Mouse (Mus musculus) embryo, embryonic 11 days (tissue): Measurements from ENCODE around the gene Gtdc1.

ENCODE experiments used
- DNase-seq: peaks from one replicate; pipeline ENCODE4 v3.0.0-alpha.2; 2015

The Gtdc1 gene

DNA sequence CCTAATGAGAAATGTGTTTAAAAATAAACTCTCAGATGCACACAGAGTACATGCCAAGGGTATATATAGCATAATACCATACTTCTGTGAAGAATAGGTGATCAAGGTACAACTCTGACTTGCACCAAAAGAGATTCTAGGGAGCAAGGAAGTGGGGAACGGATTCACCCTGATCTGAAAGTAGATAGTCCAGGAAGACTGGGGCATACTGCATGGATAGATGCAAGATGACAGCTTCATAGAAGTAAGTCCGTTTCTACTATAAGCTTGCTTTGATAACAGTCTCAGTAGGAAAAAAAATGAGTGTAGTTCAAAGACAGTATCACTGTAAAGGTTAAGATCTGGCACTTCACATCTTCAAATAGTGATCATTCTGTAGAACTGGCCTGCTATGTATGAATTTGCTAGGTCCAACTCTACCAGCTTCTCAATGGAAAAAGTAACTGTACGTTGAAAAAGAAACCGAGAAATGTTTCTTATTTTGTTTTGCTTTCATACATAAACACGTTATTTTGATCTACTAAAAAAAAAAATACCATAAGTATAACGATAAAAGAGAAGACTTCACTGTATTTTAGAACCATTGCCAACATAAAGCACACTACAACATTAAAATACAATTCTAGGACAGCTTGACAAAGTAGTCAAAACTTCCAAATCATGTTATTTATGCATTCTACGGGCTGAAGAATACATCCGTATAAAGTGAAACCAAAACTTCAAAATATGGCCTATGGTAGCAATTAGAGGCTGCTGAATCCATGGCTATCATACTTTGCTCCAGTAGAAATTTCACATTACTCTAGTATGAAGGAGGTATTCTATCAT is 4.2 kb downstream of the Gtdc1 start:
- no peak for DNase-seq

DNA sequence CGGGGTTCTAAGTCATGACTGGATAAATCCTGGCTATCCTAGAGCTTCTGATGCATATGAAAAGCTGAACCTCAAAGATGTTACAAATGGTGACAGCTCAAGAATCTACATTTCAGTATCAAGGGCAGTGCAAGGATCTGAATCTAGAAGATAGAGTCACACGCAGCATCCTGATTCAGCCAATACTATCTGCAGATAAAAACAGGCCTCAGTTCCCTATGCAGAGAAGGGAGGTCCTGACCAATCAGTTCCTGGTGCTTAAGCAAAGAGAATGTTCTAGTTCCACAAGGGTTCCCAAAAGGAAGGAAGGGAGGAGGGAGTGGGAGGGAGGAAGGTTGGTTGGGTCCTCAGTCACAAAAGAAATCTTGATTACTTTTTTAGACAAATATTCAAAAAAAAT is 5.0 kb downstream of the Gtdc1 start:
- DNase-seq = no peak

DNA sequence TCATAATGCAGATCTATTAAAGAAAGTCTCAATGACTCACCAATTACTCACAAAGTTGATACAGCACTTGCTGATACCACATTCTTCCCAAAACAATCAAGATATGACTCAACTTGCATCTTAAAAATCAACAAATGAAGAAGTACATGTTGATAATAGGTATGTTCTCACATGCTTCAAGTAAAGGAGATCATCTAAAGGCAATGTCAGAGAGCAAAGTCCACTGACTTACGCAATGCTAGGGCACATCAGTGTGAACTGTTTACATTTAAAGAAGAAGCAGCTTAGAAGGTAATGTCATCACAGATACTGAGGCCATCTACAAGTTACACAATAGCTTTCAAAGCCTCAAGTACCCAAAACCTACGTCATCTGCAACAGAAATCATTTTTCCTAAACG is 7.0 kb downstream of the Gtdc1 start:
- DNase-seq = no peak

DNA sequence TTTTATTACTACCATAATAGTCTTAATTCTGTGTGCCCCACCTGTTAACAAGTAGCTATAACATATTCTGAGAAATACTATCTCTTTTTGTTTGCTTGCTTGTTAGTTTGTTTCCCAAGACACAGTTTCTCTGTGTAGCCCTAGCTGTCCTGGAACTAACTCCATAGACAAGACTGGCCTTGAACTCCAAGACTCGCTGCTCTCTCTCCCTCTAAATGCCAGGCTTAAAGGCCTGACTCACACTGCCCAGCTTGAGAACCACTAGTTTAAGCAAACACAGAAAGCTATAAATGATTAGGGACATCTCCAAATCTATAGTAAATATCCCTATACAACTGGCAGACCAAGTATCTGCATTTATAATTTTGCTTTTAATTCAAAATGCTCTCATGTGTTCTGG is 8.1 kb downstream of the Gtdc1 start:
- no peak for DNase-seq

DNA sequence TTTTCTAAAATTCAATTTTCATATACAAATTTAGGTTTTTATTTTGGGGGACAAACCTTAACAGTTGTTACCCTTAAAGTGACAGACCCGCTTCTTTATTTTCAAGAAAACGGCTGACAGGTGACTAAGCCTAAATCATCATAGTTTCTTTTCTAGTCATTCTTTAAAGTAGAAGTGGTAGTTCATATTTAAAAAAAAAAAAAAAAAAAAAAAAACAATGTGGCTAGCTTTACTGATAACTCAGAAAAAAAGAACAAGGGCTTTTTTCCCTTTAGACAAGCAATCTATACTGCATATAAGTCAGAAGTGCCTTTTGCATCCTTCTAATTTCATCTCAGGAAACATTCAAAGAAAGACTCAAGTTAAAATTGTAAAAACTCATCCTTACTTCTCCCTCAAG is 8.7 kb downstream of the Gtdc1 start:
- DNase-seq = no peak

DNA sequence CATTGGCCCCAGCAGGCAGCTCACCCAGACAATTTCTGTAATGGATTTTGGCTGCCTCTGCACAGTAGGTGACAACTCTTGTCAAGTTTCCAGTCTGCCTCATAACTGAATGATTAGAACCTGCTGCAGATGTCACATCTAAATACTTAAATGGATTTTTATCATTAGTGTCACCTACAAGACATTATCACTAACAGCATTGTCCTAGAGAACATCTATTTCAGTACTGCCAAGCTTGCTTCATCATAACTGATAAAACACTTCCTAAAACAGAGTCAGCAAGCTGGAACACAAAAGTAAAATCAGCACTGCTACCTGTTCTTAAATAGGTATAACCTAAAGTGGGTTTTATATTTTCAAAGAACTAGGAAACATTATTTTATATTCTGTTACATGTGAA is 11.2 kb downstream of the Gtdc1 start:
- no peak for DNase-seq

DNA sequence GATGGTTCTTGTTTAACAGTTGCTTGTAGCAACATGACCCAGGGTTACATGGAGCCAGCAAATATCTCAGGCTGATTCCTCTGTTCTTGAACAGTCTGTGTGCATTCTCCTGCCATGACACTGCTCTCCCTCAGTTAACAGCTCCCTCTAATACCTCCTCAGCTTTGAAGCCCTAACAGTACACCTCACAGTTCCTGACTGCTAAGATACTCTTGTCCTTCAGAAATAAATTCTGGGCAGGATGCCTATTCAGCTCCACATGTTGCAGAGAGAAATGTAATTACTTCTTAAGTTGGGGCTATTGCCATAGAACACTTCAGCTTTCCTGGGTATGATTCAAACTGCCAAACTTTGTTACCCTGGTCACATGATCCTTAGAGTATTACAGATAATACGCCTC is 29.7 kb downstream of the Gtdc1 start:
- no peak for DNase-seq

DNA sequence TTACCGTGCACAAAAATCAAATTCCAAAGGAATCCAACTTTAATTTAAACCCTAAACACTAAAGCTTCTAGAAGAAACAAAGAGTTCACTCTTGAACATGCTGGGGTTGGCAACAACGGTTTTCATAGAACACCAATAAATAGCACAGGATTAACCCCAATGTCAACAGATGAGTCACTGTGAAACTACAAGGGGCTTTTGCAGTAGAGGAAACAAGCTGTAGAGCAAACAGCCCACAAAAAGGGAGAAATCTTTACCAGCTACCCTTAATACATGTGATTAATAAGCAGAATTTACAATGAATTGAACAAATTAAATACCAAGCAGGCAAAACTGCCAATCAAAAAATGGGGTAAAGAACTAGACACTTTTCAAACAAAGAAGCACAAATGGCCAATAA is 53.7 kb downstream of the Gtdc1 start:
- no peak for DNase-seq

DNA sequence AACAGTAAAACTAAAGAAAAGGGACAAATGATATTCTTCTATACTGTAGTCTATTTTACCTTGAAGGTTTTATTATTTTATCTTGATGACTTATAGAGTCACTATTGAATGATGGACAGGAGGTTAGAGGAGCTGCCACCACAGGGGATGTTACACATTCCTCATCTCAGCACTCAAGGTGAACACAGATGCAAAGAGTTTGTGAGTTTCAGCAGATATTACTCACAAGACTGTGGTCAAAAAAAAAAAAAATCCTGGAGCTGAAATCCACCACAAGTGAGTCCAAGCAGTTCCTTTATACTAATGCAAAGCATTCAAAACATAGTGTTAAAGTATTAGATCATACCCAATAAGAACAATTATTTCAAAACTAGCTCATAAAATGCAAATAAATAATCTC is 62.7 kb downstream of the Gtdc1 start:
- DNase-seq = no peak

DNA sequence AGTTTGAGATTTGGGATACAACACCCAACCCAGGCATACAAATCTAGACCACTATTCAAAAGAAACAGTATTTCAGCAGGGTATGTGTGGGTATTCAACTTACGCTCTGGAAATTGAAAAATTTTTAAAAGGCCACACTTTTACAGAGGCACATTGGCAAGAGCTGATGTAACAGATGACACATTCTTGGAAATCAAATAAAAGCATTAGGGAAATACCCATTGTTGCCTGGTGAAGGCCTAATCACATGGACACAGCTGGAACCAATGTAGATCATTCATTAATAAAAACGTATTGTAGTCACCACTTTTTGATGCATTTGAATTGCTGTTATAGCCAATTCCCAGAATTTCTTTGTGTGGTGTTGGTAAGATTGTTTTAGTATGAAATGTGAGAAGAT is 73.0 kb downstream of the Gtdc1 start:
- no peak for DNase-seq

DNA sequence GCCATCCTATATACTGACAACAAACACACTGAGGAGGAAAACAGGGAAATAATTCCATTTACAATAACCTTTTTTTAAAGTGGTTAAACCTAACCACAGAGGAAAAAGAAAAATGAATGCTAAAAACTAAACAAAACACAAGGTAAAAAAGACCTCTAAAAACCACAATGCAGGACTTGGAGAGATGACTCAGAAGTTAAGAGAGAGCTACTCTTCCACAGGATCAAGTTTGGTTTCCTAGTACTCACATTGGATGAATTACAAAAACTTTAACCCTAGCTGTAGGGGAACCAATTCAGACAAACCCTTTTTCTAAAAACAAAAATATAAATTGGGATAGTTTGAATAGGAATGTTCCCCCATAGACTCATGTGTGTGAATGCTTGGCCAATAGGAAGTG is 77.8 kb downstream of the Gtdc1 start:
- DNase-seq = no peak

DNA sequence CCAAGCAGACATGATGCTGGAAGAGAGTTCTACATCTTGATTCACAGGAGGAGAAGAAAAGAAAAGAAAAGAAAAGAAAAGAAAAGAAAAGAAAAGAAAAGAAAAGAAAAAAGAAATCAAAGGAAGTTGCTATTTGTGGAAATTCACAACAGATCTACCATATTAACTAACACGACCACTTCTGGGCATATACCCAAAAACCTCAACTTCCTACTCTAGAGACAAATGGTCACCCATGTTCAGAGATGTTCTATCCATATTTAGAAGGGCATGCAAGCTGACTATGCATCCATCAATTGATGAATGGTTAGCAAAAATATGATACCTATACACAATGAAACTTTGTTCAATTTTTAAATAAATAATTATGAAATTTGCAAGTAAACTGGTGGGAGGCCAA is 79.3 kb downstream of the Gtdc1 start:
- no peak for DNase-seq

DNA sequence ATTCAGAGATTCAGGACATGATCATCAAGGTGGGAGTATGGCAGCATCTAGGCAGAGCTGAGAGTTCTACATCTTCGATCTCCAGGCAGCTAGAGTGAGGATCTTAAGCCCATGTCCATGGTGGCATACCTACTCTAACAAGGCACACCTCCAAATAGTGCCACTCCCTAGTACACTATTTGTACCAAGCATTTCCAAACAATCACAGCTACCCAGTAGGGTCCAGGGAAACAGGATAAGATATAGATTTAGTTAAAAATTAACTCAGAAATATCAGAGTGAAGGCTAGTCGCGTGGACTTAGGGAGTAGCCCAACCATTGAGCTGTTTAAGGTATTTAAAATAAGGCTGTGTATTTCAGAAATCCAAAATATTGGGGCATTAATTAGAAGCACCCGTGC is 82.0 kb downstream of the Gtdc1 start:
- DNase-seq = no peak

DNA sequence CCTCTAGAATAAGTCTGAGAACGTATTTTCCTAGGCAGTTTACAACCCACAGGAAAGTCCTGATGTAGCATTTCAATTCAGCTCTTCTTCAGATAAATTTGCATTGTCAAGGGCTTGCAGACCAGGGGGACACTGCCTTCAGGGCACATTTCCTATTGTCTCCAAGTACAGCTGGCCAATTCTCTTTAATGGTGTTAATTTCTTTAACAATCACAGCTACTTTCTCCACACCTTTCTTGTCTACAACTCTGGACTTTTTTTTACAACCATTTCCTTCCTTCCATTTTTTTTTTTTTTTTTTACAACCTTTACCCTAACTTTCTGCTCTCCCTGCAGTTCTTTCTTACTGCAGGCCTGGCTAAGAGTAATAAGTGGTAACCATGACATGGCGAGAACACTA is 97.7 kb downstream of the Gtdc1 start:
- DNase-seq = no peak

DNA sequence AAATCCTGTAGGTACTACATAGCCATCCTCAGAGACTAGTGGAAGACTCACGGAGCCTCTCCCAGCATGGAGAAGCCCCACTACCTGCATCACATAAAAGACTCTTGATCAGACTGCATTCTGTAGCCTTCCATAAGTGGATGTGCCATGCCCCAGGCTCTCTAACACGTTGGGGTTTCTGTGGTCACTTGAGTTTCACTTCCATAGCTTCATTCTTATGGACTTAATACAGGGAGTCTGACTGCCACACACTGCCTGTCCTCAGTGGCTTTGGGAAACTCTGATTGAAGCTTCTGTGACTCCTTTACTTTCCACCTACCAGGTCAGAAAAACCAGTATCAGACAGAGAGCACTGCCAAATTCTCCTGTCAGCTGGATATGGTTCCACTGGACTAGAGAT is 98.1 kb downstream of the Gtdc1 start:
- peak; percentile 1 for DNase-seq

DNA sequence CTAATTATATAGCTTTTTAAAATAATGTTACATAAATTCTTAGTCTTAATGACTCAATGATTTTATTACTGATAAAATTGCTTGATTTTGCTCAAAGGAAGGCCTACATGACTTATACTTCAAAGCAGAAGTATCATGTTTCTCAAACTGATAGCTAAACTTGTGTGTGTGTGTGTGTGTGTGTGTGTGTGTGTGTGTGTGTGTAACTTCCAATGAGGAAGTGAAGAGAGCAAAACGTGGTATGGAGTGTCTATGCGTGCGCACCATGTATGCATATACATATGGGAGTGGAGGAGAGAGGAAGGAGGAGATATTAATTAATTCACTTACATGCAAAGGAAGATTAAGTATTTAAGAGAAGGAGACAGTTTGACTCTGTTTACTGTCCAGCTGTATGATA is 100.8 kb downstream of the Gtdc1 start:
- no peak for DNase-seq

DNA sequence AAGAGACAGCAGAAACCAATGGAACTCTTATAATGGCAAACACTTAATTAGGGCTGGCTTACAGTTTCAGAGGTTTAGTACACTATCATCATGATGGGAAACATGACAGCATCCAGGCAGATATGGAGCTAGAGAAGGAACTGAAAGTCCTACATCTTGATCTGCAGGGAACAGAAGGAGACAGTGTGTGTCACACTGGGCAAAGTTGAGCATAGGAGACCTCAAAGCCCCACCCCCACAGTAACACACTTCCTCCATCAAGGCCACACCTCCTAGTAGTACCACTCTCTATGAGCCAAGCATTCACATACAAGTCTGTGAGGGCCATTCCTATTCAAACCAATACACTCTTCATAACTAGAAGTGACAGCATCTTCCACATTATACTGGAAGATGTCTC is 109.7 kb downstream of the Gtdc1 start:
- DNase-seq = no peak

DNA sequence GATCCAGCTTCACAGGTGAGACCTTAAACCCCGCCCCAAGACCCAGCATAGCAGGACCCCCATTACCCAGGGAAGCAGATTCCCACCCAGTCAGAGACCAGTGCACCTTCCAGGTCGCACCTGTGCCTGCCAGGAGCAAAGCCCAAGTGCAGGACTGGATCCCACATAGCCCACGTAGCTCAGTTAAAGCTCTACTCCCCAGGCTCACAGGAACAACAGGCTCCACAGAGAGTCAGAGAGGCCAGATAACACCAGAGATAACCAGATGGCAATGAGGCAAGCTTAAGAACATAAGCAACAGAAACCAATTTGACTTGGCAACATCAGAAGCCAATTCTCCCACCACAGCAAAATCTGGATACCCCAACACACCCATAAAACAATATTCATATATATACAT is 113.7 kb downstream of the Gtdc1 start:
- DNase-seq = no peak

DNA sequence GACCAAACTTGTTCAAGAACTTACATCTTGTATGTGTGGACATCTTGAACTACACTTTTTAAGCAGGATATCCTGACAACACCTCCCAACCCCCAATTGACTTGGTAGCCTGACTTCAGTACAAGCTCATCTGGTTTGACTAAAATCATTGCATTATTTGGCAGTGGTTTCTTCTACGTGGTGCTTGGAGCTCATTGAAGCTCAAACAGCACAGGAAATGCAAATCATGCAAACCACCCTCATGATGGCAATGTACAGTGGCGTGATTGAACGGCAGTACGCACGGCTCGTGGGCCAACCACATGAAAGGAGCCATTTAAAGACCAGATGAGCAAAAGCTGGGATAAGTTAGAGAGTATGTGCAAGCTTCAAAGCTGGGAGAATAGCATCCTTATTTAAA is 123.0 kb downstream of the Gtdc1 start:
- peak; percentile 2 for DNase-seq

DNA sequence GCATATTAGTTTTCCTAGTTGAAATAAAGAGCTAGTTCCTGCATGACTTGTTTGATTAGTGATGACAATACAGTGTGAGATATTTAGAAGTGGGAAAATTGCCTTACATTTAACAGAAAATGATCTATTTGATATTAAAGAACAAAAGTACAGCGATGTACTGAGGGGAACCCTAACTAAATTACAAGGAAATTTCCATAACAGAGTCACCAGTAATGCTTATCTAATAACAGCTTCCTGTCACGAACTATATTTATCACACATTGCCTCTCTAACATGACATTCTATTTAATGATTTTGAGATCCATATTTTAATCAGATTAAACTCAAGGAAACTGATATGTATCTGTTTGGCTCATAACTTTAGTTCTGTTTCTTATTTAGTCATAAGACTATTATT is 126.1 kb downstream of the Gtdc1 start:
- DNase-seq = no peak

DNA sequence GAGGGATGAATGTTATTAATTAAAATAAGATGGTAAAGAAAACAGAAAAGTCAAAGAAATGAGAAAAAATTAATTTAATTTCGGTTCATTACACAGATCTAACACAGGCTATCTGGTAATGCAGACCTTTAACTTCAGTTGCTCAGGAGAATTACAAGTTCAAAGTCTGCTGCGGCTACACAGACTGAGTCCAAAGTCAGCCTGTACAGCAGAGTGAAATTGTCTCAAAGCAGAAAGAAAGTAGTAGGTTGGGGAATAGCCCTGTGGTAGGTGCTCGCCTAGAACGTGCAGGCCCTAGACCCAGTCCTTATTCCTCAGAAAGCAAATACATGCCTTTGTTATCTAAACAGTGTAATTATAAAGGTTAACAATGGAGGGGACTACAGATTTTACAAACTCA is 135.6 kb downstream of the Gtdc1 start:
- no peak for DNase-seq

DNA sequence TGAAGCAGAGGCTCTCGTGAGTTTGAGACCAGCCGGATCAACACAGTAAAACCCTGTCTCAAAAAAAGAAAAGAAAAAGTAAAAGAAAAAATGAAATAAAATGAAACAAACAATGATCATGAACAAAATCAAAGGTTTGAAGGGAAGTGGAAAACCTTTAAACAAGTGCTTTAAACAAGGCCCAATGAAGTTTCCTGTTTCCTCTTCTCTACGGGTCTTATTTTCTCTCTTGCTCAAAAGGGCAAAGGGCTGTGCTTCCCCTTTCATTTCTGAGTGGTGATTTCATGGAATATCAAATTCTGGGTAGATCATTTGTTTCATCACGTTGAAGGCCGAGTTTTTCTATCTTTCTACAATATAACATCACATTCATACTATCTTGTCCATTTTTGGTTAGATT is 136.3 kb downstream of the Gtdc1 start:
- DNase-seq = no peak

DNA sequence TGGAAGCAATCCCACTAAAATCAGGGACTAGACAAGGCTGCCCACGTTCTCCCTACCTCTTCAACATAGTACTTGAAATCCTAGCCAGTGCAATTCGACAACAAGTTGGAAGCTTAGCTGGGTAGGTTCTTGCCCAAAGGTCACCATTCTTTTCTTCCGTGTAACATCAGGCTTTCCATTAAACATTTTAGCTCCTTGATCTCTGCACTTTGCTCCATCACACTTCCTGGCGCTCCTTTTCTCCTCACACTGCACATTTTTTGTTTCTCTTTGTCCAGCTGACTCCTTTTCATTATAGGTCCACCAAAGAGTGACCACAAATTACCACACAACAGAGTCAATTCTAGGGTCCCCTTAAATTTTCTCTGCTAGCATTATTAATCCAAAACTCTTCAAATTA is 144.7 kb downstream of the Gtdc1 start:
- DNase-seq = no peak

DNA sequence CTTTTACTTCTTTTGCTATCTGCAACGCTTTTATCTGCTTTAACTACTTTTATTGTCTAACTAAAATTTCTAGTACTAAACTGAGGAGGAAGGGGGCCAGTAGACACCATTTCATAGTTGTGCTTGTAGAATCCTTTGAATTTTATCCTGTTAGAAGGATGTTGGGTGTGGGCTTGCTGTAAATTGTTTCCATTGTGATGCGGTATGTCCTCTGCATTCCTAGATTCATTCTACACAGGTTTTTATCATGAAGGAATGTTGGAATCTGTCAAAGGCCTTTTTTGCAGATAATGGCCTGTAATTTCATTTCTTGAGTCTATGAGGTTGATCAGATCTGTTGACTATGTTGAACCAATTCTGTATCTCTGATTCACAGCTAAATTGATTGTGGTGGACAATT is 146.5 kb downstream of the Gtdc1 start:
- no peak for DNase-seq

DNA sequence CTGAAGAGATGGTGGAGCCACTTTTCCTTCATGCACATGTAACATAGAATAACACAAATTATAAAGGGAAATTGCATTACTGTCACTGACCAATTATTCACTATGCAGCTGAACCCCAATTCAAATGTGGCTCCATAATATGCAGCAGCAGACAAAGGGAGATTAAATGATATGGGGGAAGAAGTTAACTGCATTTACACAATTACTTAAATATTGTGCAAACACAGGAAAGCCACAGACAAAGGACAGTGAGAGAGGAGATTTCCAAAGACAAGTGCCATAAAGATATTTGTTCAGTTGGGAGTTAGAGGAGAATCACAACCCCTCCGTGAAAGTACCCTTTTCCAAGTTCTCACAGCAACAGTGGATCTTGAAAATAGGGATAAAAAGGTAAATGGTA is 163.6 kb downstream of the Gtdc1 start:
- no peak for DNase-seq

DNA sequence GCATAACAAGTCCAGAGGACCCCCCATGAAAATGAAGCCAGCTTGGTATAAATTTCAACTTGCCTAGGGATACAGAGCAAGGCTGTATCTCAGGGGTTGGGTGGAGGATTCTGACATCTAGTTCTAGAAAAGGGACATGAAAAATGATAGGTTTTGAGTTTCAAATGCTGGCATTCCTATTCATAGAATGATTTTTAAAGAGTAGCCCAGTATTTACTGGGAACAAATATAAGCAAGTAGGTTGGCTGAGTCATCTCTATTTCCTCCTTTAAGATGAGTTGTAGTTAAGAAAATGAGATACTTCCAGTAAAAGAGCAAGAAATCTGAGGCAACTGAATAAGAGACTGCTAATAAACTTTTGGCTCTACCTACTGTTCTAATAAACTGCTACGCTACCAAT is 190.8 kb downstream of the Gtdc1 start:
- no peak for DNase-seq
